Mouse (Mus musculus): Measurements from ENCODE around the gene Myo18a. TPM values are rescaled to one million over a fixed set of nuclear protein-coding genes. Genes with fewer than 3 reads are reported as not detected.
"Not testable (repeated sequence)": the region's sequence is repeated elsewhere in the genome, so short reads cannot be mapped to it uniquely, and the experiment has no call there.

Gene Myo18a
- polyA plus RNA-seq, 1 experiment from 2014 or later, result 44.9 TPM

GRCm38 (mm10) chr11:77743966-77744365 is 19.1 kb upstream of the Myo18a start:
- Histone ChIP-seq H3K9ac (ENCODE audit: low read length) (no peak overlapping the region), H3K27me3 (ENCODE audit: control insufficient read depth, insufficient read depth, low read length) (no peaks in the 10 kb centered on the region), H3K4me2 (ENCODE audit: low read depth, low read length) (no peak overlapping the region), H3K27ac (ENCODE audit: low read length) (no peak overlapping the region), H3K4me1 (ENCODE audit: control insufficient read depth, insufficient read depth, low read length) (no peaks in the 10 kb centered on the region), H3K36me3 (ENCODE audit: control insufficient read depth, insufficient read depth, low read length) (no peaks in the 10 kb centered on the region), H3K9me3 (replicated peaks; ENCODE audit: control insufficient read depth, low read length) (no peaks in the 10 kb centered on the region), H3K4me3 (replicated peaks; ENCODE audit: low read length) (no peak overlapping the region)
- no peak for ATAC-seq (ENCODE audit: insufficient read depth, low FRiP score)
- WGBS, result 32% methylated on average over 6 of the region's 6 CpGs

DNA sequence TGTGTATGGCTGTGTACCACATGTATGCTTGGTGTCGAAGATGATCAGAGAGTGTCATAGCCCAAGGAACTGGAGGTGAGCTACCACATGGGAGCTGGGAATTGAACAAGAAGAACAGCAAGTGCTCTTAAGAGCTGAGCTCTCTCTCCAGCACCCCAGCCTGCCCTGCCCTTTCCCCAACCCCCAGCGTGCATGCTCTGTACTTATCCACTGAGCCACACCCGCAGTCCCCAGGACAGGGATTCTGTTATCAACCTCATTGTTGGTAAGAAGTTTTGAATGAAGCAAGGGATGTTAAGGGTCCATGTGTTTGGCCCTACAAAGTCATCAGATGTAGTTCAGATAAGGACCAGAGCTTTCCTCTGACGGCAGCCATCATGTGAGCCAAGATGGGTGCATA is 16.4 kb upstream of the Myo18a start:
- H3K27me3 ChIP-seq (ENCODE audit: control insufficient read depth, insufficient read depth, low read length), result no peaks in the 10 kb centered on the region
- no peaks in the 10 kb centered on the region for H3K36me3 ChIP-seq (ENCODE audit: control insufficient read depth, insufficient read depth, low read length)
- ATAC-seq (ENCODE audit: insufficient read depth, low FRiP score), result no peak
- H3K4me1 ChIP-seq (ENCODE audit: control insufficient read depth, insufficient read depth, low read length), result no peaks in the 10 kb centered on the region
- no peak overlapping the region for H3K4me3 ChIP-seq (replicated peaks; ENCODE audit: low read length)
- no peaks in the 10 kb centered on the region for H3K9me3 ChIP-seq (replicated peaks; ENCODE audit: control insufficient read depth, low read length)
- 80% methylated on average over 4 of the region's 4 CpGs for WGBS
- H3K9ac ChIP-seq (ENCODE audit: low read length), result no peak overlapping the region
- H3K27ac ChIP-seq (ENCODE audit: low read length), result no peak overlapping the region
- no peak overlapping the region for H3K4me2 ChIP-seq (ENCODE audit: low read depth, low read length)

DNA sequence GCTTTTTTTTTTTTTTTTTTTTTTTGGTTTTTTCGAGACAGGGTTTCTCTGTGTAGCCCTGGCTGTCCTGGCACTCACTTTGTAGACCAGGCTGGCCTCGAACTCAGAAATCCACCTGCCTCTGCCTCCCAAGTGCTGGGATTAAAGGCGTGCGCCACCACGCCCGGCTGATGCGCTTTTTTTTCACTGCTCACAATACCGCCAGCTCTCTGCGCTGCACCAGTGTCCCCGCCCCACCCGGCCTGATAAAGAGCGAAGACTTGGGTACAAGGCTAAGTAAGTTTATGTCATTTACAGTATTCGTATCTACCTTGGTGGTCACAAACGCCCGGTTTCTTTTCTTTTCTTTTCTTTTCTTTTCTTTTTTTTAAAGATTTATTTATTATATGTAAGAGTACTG is 15.9 kb upstream of the Myo18a start:
- H3K36me3 ChIP-seq (ENCODE audit: control insufficient read depth, insufficient read depth, low read length); H3K27ac ChIP-seq (ENCODE audit: low read length); H3K4me2 ChIP-seq (ENCODE audit: low read depth, low read length); H3K9ac ChIP-seq (ENCODE audit: low read length); H3K4me1 ChIP-seq (ENCODE audit: control insufficient read depth, insufficient read depth, low read length); H3K4me3 ChIP-seq (replicated peaks; ENCODE audit: low read length); H3K27me3 ChIP-seq (ENCODE audit: control insufficient read depth, insufficient read depth, low read length); H3K9me3 ChIP-seq (replicated peaks; ENCODE audit: control insufficient read depth, low read length); ATAC-seq (ENCODE audit: insufficient read depth, low FRiP score): not testable (repeated sequence)
- WGBS, result 96% methylated on average over 13 of the region's 15 CpGs

DNA sequence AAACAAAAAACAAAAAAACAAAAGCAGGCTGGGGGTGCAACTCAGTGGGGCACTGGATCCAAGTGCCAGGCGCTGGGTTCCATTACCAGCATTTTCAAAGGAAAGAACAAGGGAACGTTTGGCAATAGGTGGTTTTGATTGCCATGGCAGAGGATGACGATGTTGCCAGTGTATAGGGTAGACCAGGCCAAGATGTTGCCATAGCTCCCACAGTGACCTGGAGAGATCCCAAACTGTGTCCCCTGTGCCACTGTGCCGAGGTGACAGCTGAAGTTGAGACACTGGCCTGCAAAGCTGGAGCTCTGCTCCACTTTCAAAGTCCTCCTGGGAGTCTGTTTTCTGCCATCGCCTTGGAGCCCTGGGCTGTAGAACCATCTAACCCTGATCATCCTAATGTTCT is 14.1 kb upstream of the Myo18a start:
- no peak overlapping the region for H3K4me3 ChIP-seq (replicated peaks; ENCODE audit: low read length)
- H3K9me3 ChIP-seq (replicated peaks; ENCODE audit: control insufficient read depth, low read length), result no peaks in the 10 kb centered on the region
- H3K27me3 ChIP-seq (ENCODE audit: control insufficient read depth, insufficient read depth, low read length), result no peaks in the 10 kb centered on the region
- no peak for ATAC-seq (ENCODE audit: insufficient read depth, low FRiP score)
- 88% methylated on average over 5 of the region's 5 CpGs for WGBS
- H3K4me1 ChIP-seq (ENCODE audit: control insufficient read depth, insufficient read depth, low read length), result no peaks in the 10 kb centered on the region
- no peak overlapping the region for H3K9ac ChIP-seq (ENCODE audit: low read length)
- H3K36me3 ChIP-seq (ENCODE audit: control insufficient read depth, insufficient read depth, low read length), result no peaks in the 10 kb centered on the region
- no peak overlapping the region for H3K4me2 ChIP-seq (ENCODE audit: low read depth, low read length)
- no peak overlapping the region for H3K27ac ChIP-seq (ENCODE audit: low read length)

DNA sequence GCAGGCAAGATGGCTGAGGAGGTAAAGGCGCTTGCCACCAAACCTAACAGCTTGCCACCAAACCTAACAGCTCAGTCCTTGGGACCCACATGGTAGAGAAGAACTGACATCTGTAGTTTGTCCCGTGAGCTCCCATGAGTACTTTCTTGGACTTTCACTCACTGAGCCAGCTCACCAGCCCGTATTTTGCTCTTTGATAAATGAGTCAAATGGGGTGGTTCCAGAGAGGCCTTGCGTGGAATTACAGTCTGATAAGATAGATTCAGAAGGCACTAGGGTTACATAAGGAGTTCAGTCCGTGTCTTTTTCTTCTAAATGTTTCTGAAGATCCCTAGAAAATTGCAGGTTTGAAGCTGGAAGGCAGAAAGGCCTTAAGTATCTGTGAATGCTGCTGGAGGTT is 10.5 kb upstream of the Myo18a start:
- no peaks in the 10 kb centered on the region for H3K27me3 ChIP-seq (ENCODE audit: control insufficient read depth, insufficient read depth, low read length)
- no peak overlapping the region for H3K4me3 ChIP-seq (replicated peaks; ENCODE audit: low read length)
- 64% methylated on average over 5 of the region's 5 CpGs for WGBS
- no peak overlapping the region for H3K4me2 ChIP-seq (ENCODE audit: low read depth, low read length)
- H3K36me3 ChIP-seq (ENCODE audit: control insufficient read depth, insufficient read depth, low read length), result no peaks in the 10 kb centered on the region
- H3K4me1 ChIP-seq (ENCODE audit: control insufficient read depth, insufficient read depth, low read length), result no peaks in the 10 kb centered on the region
- H3K27ac ChIP-seq (ENCODE audit: low read length), result no peak overlapping the region
- no peaks in the 10 kb centered on the region for H3K9me3 ChIP-seq (replicated peaks; ENCODE audit: control insufficient read depth, low read length)
- no peak for ATAC-seq (ENCODE audit: insufficient read depth, low FRiP score)
- no peak overlapping the region for H3K9ac ChIP-seq (ENCODE audit: low read length)

- Histone ChIP-seq H3K4me3 (replicated peaks; ENCODE audit: low read length) (no peak overlapping the region), H3K27me3 (ENCODE audit: control insufficient read depth, insufficient read depth, low read length) (no peaks in the 10 kb centered on the region), H3K36me3 (ENCODE audit: control insufficient read depth, insufficient read depth, low read length) (no peaks in the 10 kb centered on the region), H3K4me1 (ENCODE audit: control insufficient read depth, insufficient read depth, low read length) (no peaks in the 10 kb centered on the region), H3K4me2 (ENCODE audit: low read depth, low read length) (no peak overlapping the region), H3K9me3 (replicated peaks; ENCODE audit: control insufficient read depth, low read length) (no peaks in the 10 kb centered on the region), H3K9ac (ENCODE audit: low read length) (no peak overlapping the region), H3K27ac (ENCODE audit: low read length) (no peak overlapping the region)
- ATAC-seq (ENCODE audit: insufficient read depth, low FRiP score), result no peak
- 67% methylated on average over 3 of the region's 3 CpGs for WGBS
These were observed 9.6 kb upstream of the Myo18a start for GRCm38 (mm10) chr11:77753469-77753868.

DNA sequence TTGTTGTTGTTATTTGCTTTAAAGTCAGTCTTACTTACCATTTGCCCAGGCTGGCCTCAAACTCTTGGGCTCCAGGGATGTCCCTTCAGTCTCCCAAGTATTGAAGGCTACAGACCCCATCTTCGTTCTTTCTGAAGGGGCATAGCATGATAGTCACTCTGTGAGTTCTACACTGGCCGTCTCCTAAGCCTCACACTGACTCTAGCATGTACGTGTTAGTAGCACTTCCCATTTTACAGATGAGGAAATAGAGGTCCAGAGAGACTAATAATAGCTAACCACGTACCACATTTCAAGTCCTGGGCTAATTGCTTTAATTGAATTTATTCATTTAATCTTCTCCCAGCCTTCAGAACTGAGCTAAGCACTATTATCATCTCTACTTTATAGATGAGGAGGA is 3.0 kb upstream of the Myo18a start:
- Histone ChIP-seq H3K27me3 (ENCODE audit: control insufficient read depth, insufficient read depth, low read length) (no peaks in the 10 kb centered on the region), H3K9me3 (replicated peaks; ENCODE audit: control insufficient read depth, low read length) (no peaks in the 10 kb centered on the region), H3K9ac (ENCODE audit: low read length) (no peak overlapping the region), H3K4me3 (replicated peaks; ENCODE audit: low read length) (no peak overlapping the region), H3K4me1 (ENCODE audit: control insufficient read depth, insufficient read depth, low read length) (peaks cover 14% of the 10 kb centered on the region), H3K36me3 (ENCODE audit: control insufficient read depth, insufficient read depth, low read length) (no peaks in the 10 kb centered on the region), H3K4me2 (ENCODE audit: low read depth, low read length) (no peak overlapping the region), H3K27ac (ENCODE audit: low read length) (no peak overlapping the region)
- ATAC-seq (ENCODE audit: insufficient read depth, low FRiP score), result no peak
- WGBS, result 79% methylated on average over 4 of the region's 4 CpGs

DNA sequence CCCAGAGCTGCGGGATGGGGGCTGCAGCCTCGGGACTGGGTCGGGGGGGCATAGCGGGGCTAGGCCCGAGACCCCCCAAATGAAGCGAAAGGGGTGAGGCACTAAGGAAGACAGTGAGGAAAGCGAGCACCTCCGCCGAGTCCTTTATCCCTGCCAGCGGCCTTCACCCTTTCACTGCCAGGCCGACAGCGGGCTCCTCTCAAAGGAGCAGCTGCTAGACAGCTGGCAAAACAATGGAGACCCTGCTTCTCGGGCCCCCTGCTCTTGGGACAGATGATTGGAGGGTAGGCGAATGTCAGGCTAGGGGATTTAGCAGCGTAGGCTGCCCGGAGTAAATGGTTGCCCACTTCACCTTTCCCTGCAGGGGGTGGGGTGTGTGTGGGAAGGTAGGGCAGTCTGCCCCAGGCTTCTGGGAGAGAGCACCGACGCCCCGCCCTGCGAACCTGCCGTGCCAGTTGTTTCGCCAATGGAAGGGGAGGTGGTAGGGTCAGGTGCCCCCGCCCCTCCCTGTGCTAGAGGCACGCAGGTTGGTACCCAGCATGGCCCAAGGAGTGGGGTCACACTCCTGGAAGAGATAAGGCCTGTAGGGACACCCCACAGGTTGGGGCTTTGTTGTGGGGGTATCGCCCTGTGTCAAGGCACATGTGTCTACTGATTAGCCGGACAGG is 761 bp downstream of the Myo18a start:
- peak overlapping the region; percentile 90 for H3K27ac ChIP-seq (ENCODE audit: low read length)
- H3K4me2 ChIP-seq (ENCODE audit: low read depth, low read length), result peak overlapping the region; percentile 74
- ATAC-seq (ENCODE audit: insufficient read depth, low FRiP score), result peak; percentile 39
- no peaks in the 10 kb centered on the region for H3K27me3 ChIP-seq (ENCODE audit: control insufficient read depth, insufficient read depth, low read length)
- peaks cover 35% of the 10 kb centered on the region for H3K4me1 ChIP-seq (ENCODE audit: control insufficient read depth, insufficient read depth, low read length)
- H3K9me3 ChIP-seq (replicated peaks; ENCODE audit: control insufficient read depth, low read length), result no peaks in the 10 kb centered on the region
- H3K9ac ChIP-seq (ENCODE audit: low read length), result peak overlapping the region; percentile 96
- peak overlapping the region; percentile 91 for H3K4me3 ChIP-seq (replicated peaks; ENCODE audit: low read length)
- no peaks in the 10 kb centered on the region for H3K36me3 ChIP-seq (ENCODE audit: control insufficient read depth, insufficient read depth, low read length)
- WGBS, result 8% methylated on average over 26 of the region's 26 CpGs

GRCm38 (mm10) chr11:77764694-77765458 is 1.8 kb downstream of the Myo18a start:
- Histone ChIP-seq H3K9ac (ENCODE audit: low read length) (peak overlapping the region; percentile 96; the same call in 1 of the 2 replicates), H3K9me3 (replicated peaks; ENCODE audit: control insufficient read depth, low read length) (no peaks in the 10 kb centered on the region), H3K4me3 (replicated peaks; ENCODE audit: low read length) (peak overlapping the region; percentile 91; the same call in 1 of the 2 replicates), H3K27me3 (ENCODE audit: control insufficient read depth, insufficient read depth, low read length) (no peaks in the 10 kb centered on the region), H3K4me2 (ENCODE audit: low read depth, low read length) (peak overlapping the region; percentile 74), H3K36me3 (ENCODE audit: control insufficient read depth, insufficient read depth, low read length) (no peaks in the 10 kb centered on the region), H3K27ac (ENCODE audit: low read length) (peak overlapping the region; percentile 90), H3K4me1 (ENCODE audit: control insufficient read depth, insufficient read depth, low read length) (peaks cover 35% of the 10 kb centered on the region)
- 47% methylated on average over 9 of the region's 9 CpGs for WGBS
- peak; percentile 3; the same call in 1 of the 2 replicates for ATAC-seq (ENCODE audit: insufficient read depth, low FRiP score)
